Mouse (Mus musculus) ES-Bruce4 (cell line): Measurements from ENCODE around the gene Sf3a2.

Source experiments
- CTCF ChIP-seq: IDR thresholded peaks from one replicate; pipeline ENCODE4 v1.8.1; 2011; ENCODE audit warnings: low read depth, low read length
- EP300 ChIP-seq: IDR thresholded peaks from 2 replicates; pipeline ENCODE4 v1.6.1; 2011; ENCODE audit warnings: low read depth, low read length; ENCODE audit not compliant: insufficient read depth
- POLR2A ChIP-seq: IDR thresholded peaks from one replicate; pipeline ENCODE4 v1.8.1; 2011; ENCODE audit warnings: low read length; ENCODE audit not compliant: insufficient read depth

- TF ChIP-seq CTCF, result no peak
- TF ChIP-seq POLR2A, result no peak
- no peak for TF ChIP-seq EP300
These were observed 43.7 kb downstream of the Sf3a2 start for GRCm38 (mm10) chr10:80841685-80842084.
